Comparison of ENCODE assay signal across 10 mouse cellular contexts in the genomic region with DNA sequence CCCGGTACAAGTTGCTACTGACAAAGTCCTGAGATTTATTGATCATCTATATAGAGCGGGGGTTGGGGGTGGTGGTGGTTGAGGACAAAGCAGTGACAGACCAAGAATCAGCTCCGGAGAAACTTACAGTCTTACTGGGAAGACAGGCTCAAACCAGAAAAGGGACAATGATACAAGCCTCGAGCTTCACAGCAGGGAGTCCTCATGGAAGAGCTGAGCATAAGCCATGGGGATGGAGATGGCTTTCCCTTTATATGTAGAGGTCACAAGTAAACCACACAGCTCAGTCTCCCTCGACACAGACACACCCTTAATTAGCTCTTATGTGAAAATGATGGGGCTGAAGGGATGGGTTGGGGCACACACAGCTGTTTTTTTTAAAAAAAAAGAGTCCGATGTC. TPM values are rescaled to one million over a fixed set of nuclear protein-coding genes. Genes with fewer than 3 reads are reported as not detected.
A peak's percentile ranks its signal among the peaks of the same experiment; 100 is the strongest.
DNase-seq lines count a peak whose midpoint lies in the region; ATAC-seq lines count a peak whose summit lies in the region.
"Had no signal": no experiment of that assay in that cellular context is flagged by ENCODE, and none has a peak within 500 bp of the region (broad histone marks: within the 10 kb centered on the region; RNA-seq: fewer than 3 reads in every experiment).

No protein-coding gene starts in this region.

- H3K4me1 ChIP-seq in heart, embryonic 10.5 days = peaks cover 41% of the 10 kb centered on the region
- H3K4me1 ChIP-seq in hindbrain, embryonic 11.5 days (replicated peaks; ENCODE audit: control insufficient read depth, insufficient read depth, low read length) = no peaks in the 10 kb centered on the region
- H3K4me1 ChIP-seq in midbrain, embryonic 12.5 days = peaks cover 16% of the 10 kb centered on the region

- no peak for DNase-seq in heart, embryonic 10.5 days (ENCODE audit: low spot score)
- DNase-seq in heart, postnatal 14 days = no peak
- DNase-seq in cerebellum, adult 9-10 months = peak; percentile 47
- DNase-seq in hindbrain, embryonic 11.5 days (ENCODE audit: low spot score) = peak; percentile 49
- DNase-seq in ovary, adult 18-20 months (ENCODE audit: low spot score) = no peak
- DNase-seq in spleen, adult 18-20 months = no peak
- DNase-seq: thymus, postnatal 4 days had no signal

- H3K9ac ChIP-seq in hindbrain, embryonic 11.5 days (ENCODE audit: low read depth, low read length) = peak overlapping the region; percentile 63
- H3K9ac ChIP-seq in midbrain, embryonic 12.5 days (replicated peaks) = peak overlapping the region; percentile 68

- peak; percentile 36 for ATAC-seq in hindbrain, embryonic 11.5 days (ENCODE audit: low FRiP score)
- peak; percentile 48 for ATAC-seq in midbrain, embryonic 12.5 days (ENCODE audit: low FRiP score, low read depth)
- no peak for ATAC-seq in megakaryocyte-erythroid progenitor cell, adult 5-6 weeks (replicated peaks; ENCODE audit: low FRiP score, low TSS enrichment, poor library complexity, severe bottlenecking)

- H3K27ac ChIP-seq in heart, embryonic 10.5 days = peak overlapping the region; percentile 86
- peak overlapping the region; percentile 76 for H3K27ac ChIP-seq in hindbrain, embryonic 11.5 days (ENCODE audit: low read depth, low read length)
- H3K27ac ChIP-seq in midbrain, embryonic 12.5 days (replicated peaks) = peak overlapping the region; percentile 76

- H3K36me3 ChIP-seq in heart, embryonic 10.5 days = no peaks in the 10 kb centered on the region
- no peaks in the 10 kb centered on the region for H3K36me3 ChIP-seq in hindbrain, embryonic 11.5 days (ENCODE audit: control insufficient read depth, insufficient read depth, low read length)
- no peaks in the 10 kb centered on the region for H3K36me3 ChIP-seq in midbrain, embryonic 12.5 days

- peak overlapping the region; percentile 68 for H3K4me3 ChIP-seq in heart, embryonic 10.5 days
- H3K4me3 ChIP-seq in hindbrain, embryonic 11.5 days (ENCODE audit: low read depth, low read length) = peak overlapping the region; percentile 54
- H3K4me3 ChIP-seq in midbrain, embryonic 12.5 days = peak overlapping the region; percentile 59

- intact Hi-C loops in heart, postnatal 14 days (cut with DNase I) = loop anchor here (10.0 kb wide), 1 partner anchor 216 kb away; no protein-coding TSS in a partner anchor

- peaks cover 21% of the 10 kb centered on the region for H3K27me3 ChIP-seq in heart, embryonic 10.5 days (ENCODE audit: insufficient read depth, poor library complexity, severe bottlenecking)
- 0 out of 2 replicates have a peak, but pooled peaks cover 2% of the 10 kb centered on the region for H3K27me3 ChIP-seq in hindbrain, embryonic 11.5 days (ENCODE audit: control insufficient read depth, insufficient read depth, low read length)
- 0 out of 2 replicates have a peak, but pooled peaks cover 4% of the 10 kb centered on the region for H3K27me3 ChIP-seq in midbrain, embryonic 12.5 days

- H3K9me3 ChIP-seq in heart, embryonic 10.5 days = no peaks in the 10 kb centered on the region
- H3K9me3 ChIP-seq in hindbrain, embryonic 11.5 days (ENCODE audit: control insufficient read depth, low read length) = no peaks in the 10 kb centered on the region
- no peaks in the 10 kb centered on the region for H3K9me3 ChIP-seq in midbrain, embryonic 12.5 days

- 22% methylated on average over 6 of the region's 6 CpGs for WGBS in heart, embryonic 10.5 days
- WGBS in hindbrain, embryonic 11.5 days = 20% methylated on average over 6 of the region's 6 CpGs
- 18% methylated on average over 6 of the region's 6 CpGs for WGBS in midbrain, embryonic 12.5 days

- H3K4me2 ChIP-seq in hindbrain, embryonic 11.5 days (replicated peaks; ENCODE audit: low read depth, low read length) = peak overlapping the region; percentile 94
- peak overlapping the region; percentile 84 for H3K4me2 ChIP-seq in midbrain, embryonic 12.5 days (replicated peaks)

RNA-seq across cellular contexts. Expression of a gene that starts 0.4 kb away (rescaled TPM):
- polyA plus RNA-seq in heart, embryonic 10.5 days (2016; fragmentation: Nextera tagmentation; extraction: Ambion mirVana) = 6.9 and 7.9 TPM in 2 replicates
- total RNA-seq in heart, postnatal 14 days (2021) = under 1 TPM; 0.27 to 0.45 TPM
- polyA plus RNA-seq in hindbrain, embryonic 11.5 days (2014; fragmentation: Nextera tagmentation; extraction: Ambion mirVana) = 18.0 and 19.4 TPM in 2 replicates
- polyA plus RNA-seq in midbrain, embryonic 12.5 days (2016; fragmentation: Nextera tagmentation; extraction: Ambion mirVana) = 25.5 and 25.6 TPM in 2 replicates
- total RNA-seq in megakaryocyte-erythroid progenitor cell, adult 5-6 weeks (2014; fragmentation: Nextera tagmentation) = not detected in 2 replicates
- total RNA-seq in megakaryocyte-erythroid progenitor cell, adult 5-6 weeks (2017) = not detected in 2 replicates
- total RNA-seq: common myeloid progenitor, adult 5-6 weeks had no signal

Comparison
In these comparisons a context has a peak if more than half of its experiments do, and no peak if none do; other contexts are left out.
1. DNase-seq: peak in cerebellum, adult 9-10 months (single experiment) and hindbrain, embryonic 11.5 days (single experiment); none in heart, embryonic 10.5 days (single experiment), heart, postnatal 14 days (0 of 2), ovary, adult 18-20 months (single experiment) and spleen, adult 18-20 months (0 of 2).
2. Peak in every context shown above with its lines, with median percentiles within 50 percentile points of each other: H3K27ac ChIP-seq and H3K4me3 ChIP-seq.